Mouse (Mus musculus): ENCODE measurements around the gene Olfr1414.
A peak's percentile ranks its signal among the peaks of the same experiment; 100 is the strongest.
"Not testable (repeated sequence)": the region's sequence is repeated elsewhere in the genome, so short reads cannot be mapped to it uniquely, and the experiment has no call there.

Gene Olfr1414

GRCm38 (mm10) chr1:92518561-92518960, at the start of gene Olfr1414:
Gene Olfr1414, minus strand, starts transcription at chr1:92518661.
- DNase-seq (ENCODE audit: low spot score) = no peak

DNA sequence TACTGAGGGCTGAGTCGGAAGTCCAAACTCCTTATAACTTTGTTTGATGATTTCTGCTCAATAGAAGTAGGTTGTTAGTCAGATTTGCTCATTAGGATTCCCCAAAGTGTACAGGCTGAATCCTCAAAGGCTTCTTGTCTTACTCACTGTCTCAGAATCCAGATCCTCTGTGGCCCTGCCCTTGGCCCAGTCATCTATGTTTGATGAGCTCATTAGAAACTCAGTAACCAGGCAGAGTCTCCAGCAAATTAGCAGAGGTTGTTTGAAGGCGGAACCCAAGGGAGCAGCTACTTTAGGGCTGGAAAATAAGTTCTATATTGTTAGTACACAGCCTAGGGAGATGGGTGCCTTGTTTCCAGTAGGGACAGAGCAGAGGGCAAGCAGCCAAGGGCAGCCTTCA, 27.5 kb upstream of the Olfr1414 start:
- no peak for DNase-seq (ENCODE audit: low spot score)

GRCm38 (mm10) chr1:92539071-92539470, 20.6 kb upstream of the Olfr1414 start:
- DNase-seq (ENCODE audit: low spot score) = no peak

GRCm38 (mm10) chr1:92536972-92537371, 18.5 kb upstream of the Olfr1414 start:
- no peak for DNase-seq (ENCODE audit: low spot score)

DNA sequence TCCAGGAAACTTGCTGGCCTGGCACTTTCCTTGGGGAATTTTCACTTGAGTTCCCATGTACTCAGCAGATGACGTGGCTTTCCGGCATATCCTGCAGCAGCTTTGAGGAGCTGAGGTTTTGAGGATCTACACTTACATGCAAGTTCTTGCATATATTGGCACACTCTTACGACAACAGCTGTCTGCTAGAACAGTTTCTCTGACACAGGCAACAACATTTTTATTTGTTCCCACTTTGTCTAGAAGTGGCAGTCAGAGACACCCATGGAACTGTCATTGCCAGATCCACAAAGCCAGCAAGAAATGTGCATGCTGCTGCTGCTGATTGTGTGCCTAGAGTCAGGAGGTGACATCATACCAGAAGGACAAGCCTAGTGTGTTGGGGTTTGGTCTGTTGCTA, 5.3 kb upstream of the Olfr1414 start:
- DNase-seq (ENCODE audit: low spot score) = no peak

DNA sequence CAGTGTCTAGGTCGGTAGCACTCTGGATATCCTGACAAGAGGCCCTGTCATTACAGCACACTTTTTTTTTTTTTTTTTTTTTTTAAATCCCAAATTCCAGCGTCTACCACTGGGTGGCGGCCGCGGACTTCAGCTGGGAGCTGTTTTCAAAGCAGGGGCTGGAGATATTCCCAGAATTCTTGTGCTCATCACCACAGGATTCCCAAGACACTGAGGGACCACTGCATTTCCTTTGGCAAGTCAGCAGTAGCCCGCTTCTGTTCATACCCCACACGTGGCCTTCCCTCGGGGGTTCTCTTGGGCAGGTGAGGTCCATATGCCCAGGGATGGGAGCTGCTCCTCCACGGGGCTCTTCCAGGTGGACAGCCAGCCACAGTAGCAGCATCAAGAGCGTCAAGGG, 2.9 kb upstream of the Olfr1414 start:
- peak; percentile 69 for DNase-seq (ENCODE audit: low spot score)

- DNase-seq (ENCODE audit: low spot score) = no peak
Measured at GRCm38 (mm10) chr1:92519046-92519445, 585 bp upstream of the Olfr1414 start.

DNA sequence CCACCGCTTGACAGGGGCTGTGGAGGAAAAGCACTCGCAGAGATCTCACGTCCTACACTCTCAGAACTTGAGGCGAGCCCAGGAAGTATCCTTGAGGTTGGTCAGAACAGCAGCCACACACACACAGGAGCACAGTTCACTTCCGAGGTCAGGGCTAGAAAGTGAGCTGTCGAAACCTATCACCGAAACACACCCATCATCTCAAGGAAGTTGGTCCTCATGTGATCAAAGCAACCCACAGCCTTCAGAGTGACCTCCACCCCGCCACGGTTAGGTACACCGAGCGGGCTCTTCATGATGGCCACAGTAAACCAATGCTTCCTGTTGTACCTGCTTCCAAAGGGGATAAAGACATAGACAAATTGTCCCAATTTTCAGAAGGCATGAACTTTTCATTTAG, 3.1 kb downstream of the Olfr1414 start:
- DNase-seq (ENCODE audit: low spot score) = no peak

GRCm38 (mm10) chr1:92511646-92512045, 6.8 kb downstream of the Olfr1414 start:
- not testable (repeated sequence) for DNase-seq (ENCODE audit: low spot score)

DNA sequence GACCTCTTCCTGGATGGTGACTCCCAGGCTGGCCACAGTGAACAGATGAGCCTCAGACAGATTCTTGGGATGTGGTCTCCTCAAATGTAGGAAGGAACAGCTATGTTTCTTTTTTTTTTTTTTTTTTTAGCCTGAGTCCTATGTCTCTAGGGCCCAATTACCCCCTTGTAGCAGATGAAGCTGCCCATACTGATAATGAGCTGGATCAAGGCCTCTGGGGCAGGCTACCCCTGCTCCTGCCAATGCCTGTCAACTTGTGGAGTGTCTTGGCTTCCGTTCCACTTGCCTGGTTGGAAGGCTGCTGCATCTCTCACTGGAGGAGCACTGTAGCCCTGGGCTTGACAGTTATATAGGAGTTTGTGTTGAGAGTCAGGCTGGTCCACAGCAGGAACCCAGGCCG, 22.5 kb downstream of the Olfr1414 start, which contains the start of gene Olfr1415:
Olfr1415 (minus strand) TSS at position 101 of the 400 bp plus-strand sequence.
- no peak for DNase-seq (ENCODE audit: low spot score)

- no peak for DNase-seq (ENCODE audit: low spot score)
Measured at GRCm38 (mm10) chr1:92485013-92485412, 33.4 kb downstream of the Olfr1414 start, which contains the start of gene Olfr1416. Gene Olfr1416, minus strand, starts transcription at chr1:92485113.

- peak; percentile 9 for DNase-seq (ENCODE audit: low spot score)
Measured at GRCm38 (mm10) chr1:92474066-92474578, 44.3 kb downstream of the Olfr1414 start.

GRCm38 (mm10) chr1:92473165-92474041, 45.1 kb downstream of the Olfr1414 start, which contains the start of gene Ndufa10:
Gene Ndufa10, minus strand, starts transcription at chr1:92473860.
- peak; percentile 95 for DNase-seq (ENCODE audit: low spot score)

DNA sequence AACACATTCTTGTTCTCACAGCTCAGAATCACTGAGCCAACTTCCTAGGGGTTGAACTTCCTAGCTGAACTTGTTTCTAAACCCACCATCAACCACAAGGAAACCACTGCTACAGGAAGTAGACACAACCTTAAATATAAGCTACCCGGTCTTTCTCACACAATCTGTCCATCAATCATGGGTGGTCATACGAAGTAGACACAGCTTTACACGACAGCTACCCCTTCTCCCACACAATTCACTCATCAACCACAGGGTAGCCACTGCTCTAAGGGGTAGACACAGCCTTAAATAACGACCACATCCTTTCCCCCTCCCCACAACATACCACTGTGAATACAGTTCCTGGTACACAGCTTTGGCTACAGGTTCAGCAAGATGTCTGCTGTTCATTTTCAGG, 49.6 kb downstream of the Olfr1414 start:
- no peak for DNase-seq (ENCODE audit: low spot score)

DNA sequence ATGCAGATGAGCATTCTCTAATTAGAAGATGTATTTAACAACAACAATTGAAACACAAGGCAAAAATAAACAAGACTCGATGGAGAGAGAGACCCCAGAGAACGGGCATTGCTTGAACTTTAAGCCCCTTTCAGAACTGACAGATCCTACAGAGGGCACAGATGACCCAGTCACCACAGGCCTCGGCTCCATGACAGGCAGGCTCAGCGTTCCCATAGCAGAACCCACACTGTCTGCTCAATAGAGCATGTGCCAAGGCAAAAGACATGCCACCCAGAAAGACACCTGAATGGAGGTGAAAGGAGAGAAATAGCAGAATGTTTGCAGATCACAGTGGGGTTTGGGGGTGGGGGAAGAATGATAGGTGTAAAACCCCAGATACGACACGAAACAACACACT, 60.0 kb downstream of the Olfr1414 start:
- DNase-seq (ENCODE audit: low spot score) = no peak

DNA sequence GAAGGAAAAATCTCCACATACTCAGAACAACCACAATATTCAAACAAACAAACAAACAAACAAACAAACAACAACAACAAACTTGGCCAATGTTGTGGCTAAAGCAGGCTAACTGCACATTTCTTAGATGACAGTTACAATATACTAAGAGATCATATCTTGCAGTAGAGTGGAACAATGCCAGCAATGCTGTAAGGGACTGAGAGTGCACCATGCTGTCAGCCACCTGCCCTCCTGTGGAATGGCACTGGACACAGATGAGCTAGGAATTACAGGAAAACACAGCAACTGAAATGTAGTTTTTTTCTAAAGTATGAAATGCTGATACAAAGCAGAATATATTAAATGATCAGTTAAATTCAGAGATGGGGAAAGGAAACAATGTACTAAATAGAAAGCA, 60.7 kb downstream of the Olfr1414 start:
- DNase-seq (ENCODE audit: low spot score) = no peak
